Mouse (Mus musculus): ENCODE data around the gene Enthd1. TPM values are rescaled to one million over a fixed set of nuclear protein-coding genes. Genes with fewer than 3 reads are reported as not detected.

Gene Enthd1
- polyA plus RNA-seq, 1 experiment from 2014 or later: not detected

DNA sequence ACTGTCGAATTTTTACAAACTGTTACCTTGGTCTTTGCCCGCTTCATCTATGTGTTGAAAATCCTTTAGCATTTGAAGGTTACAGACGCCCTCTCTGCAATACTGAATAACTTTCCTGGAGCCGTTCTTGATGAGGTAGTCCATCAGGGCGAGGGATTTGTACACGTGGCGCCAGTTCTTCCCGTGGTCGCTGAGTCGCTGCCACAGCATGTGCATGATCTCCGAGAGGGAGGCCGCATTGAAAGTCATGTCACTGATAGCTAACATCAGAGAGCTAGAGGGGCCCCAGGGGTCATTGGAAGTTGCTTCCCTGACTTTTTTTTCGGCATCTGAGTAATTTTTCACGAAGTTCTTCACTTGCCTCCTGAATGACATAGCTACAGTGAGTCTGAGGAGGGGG, 5.0 kb downstream of the Enthd1 start:
- 78% methylated on average over 14 of the region's 14 CpGs for WGBS
- Histone ChIP-seq H3K27ac (ENCODE audit: low read depth, low read length) (no peak overlapping the region), H3K4me1 (replicated peaks; ENCODE audit: control insufficient read depth, insufficient read depth, low read length) (no peaks in the 10 kb centered on the region), H3K9me3 (ENCODE audit: control insufficient read depth, low read length) (no peaks in the 10 kb centered on the region), H3K36me3 (ENCODE audit: control insufficient read depth, insufficient read depth, low read length) (no peaks in the 10 kb centered on the region), H3K27me3 (ENCODE audit: control insufficient read depth, insufficient read depth, low read length) (no peaks in the 10 kb centered on the region), H3K4me3 (ENCODE audit: low read depth, low read length) (no peak overlapping the region), H3K9ac (ENCODE audit: low read length) (no peak overlapping the region), H3K4me2 (ENCODE audit: low read depth, low read length, severe bottlenecking) (no peak overlapping the region)
- ATAC-seq (replicated peaks; ENCODE audit: low FRiP score): no peak
- DNase-seq (ENCODE audit: low spot score): no peak

DNA sequence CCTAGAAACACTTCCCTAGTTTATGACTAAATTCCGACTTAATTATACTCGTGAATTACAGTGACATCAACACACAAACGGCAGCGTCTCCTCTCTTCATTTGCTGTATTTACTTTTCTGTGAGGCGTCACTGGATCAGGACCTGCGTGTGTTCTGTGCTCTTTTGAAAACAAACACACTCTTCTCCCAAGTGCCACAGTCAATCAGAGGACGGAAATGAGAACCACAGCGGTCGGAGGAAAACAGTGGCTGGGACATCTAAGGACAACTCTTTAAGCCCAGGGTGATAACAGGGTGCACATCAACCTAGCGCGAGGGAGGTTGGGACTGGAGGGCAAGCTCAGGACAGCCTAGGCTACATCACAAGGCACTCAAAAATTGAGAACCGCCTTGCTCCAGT, 5.4 kb downstream of the Enthd1 start:
- Histone ChIP-seq H3K9me3 (ENCODE audit: control insufficient read depth, low read length) (no peaks in the 10 kb centered on the region), H3K9ac (ENCODE audit: low read length) (no peak overlapping the region), H3K27ac (ENCODE audit: low read depth, low read length) (no peak overlapping the region), H3K36me3 (ENCODE audit: control insufficient read depth, insufficient read depth, low read length) (no peaks in the 10 kb centered on the region), H3K4me2 (ENCODE audit: low read depth, low read length, severe bottlenecking) (no peak overlapping the region), H3K27me3 (ENCODE audit: control insufficient read depth, insufficient read depth, low read length) (no peaks in the 10 kb centered on the region), H3K4me1 (replicated peaks; ENCODE audit: control insufficient read depth, insufficient read depth, low read length) (no peaks in the 10 kb centered on the region), H3K4me3 (ENCODE audit: low read depth, low read length) (no peak overlapping the region)
- DNase-seq (ENCODE audit: low spot score): no peak
- WGBS: 82% methylated on average over 12 of the region's 12 CpGs
- ATAC-seq (replicated peaks; ENCODE audit: low FRiP score): no peak

DNA sequence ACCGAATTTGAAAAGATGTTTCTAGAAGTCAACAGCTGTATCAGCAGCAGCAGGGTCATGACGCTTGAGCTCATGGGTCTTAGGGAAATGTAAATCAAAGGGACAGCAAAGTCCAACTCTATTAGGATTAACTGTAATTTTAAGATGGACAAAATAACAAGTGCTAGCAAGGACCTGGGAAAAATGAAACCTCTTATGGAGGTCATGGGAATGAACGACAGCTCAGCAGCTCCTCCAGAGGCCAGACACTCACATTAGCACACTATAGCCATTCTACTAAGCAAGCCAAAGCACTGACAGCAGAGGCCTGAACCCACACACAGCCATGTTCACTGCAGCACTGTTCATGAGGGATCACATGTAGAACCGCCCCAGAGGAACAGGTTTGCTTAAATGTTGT, 7.2 kb downstream of the Enthd1 start:
- no peak for ATAC-seq (replicated peaks; ENCODE audit: low FRiP score)
- H3K4me1 ChIP-seq (replicated peaks; ENCODE audit: control insufficient read depth, insufficient read depth, low read length): no peaks in the 10 kb centered on the region
- H3K27ac ChIP-seq (ENCODE audit: low read depth, low read length): no peak overlapping the region
- H3K9ac ChIP-seq (ENCODE audit: low read length): no peak overlapping the region
- no peak overlapping the region for H3K4me3 ChIP-seq (ENCODE audit: low read depth, low read length)
- no peaks in the 10 kb centered on the region for H3K27me3 ChIP-seq (ENCODE audit: control insufficient read depth, insufficient read depth, low read length)
- WGBS: 74% methylated on average over 4 of the region's 4 CpGs
- H3K36me3 ChIP-seq (ENCODE audit: control insufficient read depth, insufficient read depth, low read length): no peaks in the 10 kb centered on the region
- H3K4me2 ChIP-seq (ENCODE audit: low read depth, low read length, severe bottlenecking): no peak overlapping the region
- H3K9me3 ChIP-seq (ENCODE audit: control insufficient read depth, low read length): no peaks in the 10 kb centered on the region
- DNase-seq (ENCODE audit: low spot score): no peak

DNA sequence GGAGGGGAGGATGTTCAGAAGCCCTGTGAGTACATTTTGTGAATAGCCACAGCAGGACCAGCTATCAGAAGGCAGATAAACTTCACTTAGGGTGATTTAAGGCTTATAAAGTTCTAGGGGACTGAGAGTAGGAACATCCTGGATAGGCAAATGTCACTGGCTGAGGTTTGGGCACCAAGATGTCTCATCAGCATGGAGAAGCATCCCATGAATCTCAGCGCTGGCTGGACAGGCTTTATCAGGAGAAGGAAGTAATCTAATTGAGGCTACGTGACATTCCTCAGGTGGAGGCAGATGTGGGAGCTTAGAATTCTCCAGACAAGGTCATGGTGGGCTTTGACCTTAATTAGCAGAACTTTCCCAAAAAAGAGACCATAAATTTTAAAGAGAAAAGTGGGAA, 8.9 kb downstream of the Enthd1 start:
- WGBS: 78% methylated on average over 2 of the region's 2 CpGs
- Histone ChIP-seq H3K27me3 (ENCODE audit: control insufficient read depth, insufficient read depth, low read length) (no peaks in the 10 kb centered on the region), H3K9me3 (ENCODE audit: control insufficient read depth, low read length) (no peaks in the 10 kb centered on the region), H3K4me3 (ENCODE audit: low read depth, low read length) (no peak overlapping the region), H3K4me1 (replicated peaks; ENCODE audit: control insufficient read depth, insufficient read depth, low read length) (no peaks in the 10 kb centered on the region), H3K27ac (ENCODE audit: low read depth, low read length) (no peak overlapping the region), H3K9ac (ENCODE audit: low read length) (no peak overlapping the region), H3K4me2 (ENCODE audit: low read depth, low read length, severe bottlenecking) (no peak overlapping the region), H3K36me3 (ENCODE audit: control insufficient read depth, insufficient read depth, low read length) (no peaks in the 10 kb centered on the region)
- no peak for ATAC-seq (replicated peaks; ENCODE audit: low FRiP score)
- DNase-seq (ENCODE audit: low spot score): no peak

DNA sequence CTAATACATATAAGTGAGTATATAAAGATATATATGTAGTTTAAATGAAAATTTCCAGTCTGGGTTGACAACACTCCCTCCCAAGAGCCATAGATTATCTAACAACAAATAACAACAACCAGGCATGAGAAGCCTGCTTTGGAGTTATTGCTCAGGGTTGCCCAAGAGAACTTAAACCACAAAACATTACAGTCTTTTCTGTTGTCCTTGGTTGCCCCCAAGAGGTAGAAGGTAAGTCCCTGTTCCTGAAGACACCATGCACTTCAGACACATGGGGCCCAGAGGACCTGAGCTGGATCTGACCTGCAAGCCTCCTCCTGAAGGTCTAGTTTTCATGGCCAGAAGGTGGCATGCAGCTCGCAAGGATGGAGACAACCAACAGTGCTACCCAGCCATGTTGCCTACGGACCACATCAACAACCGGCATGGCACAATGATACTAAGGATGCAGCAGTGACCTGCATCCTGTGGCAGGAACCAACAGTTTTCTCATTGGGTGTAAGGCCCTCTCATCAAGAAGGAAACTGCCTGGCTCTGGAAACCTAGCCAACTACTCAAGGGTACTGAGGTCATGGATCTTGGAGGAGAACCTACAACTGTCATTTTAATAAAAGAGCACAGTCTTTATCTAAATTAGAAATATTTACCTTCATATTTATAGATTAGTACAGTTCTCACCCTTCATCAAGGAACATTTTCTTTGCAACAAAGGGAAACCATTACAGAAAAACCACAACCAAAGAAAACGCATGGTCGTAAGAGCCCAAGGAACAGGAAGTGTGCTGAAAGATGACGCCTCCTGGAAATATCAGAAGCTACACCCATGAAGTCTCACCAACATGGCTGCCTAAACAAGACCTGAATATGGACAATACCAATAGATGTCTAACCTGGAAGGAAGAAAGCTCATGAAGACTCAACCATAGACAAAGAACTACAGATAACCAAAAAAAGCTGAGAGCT, 9.8 kb downstream of the Enthd1 start:
- H3K9ac ChIP-seq (ENCODE audit: low read length): no peak overlapping the region
- no peaks in the 10 kb centered on the region for H3K27me3 ChIP-seq (ENCODE audit: control insufficient read depth, insufficient read depth, low read length)
- 90% methylated on average over 6 of the region's 6 CpGs for WGBS
- H3K9me3 ChIP-seq (ENCODE audit: control insufficient read depth, low read length): no peaks in the 10 kb centered on the region
- no peak overlapping the region for H3K27ac ChIP-seq (ENCODE audit: low read depth, low read length)
- ATAC-seq (replicated peaks; ENCODE audit: low FRiP score) (no peak), DNase-seq (ENCODE audit: low spot score) (no peak)
- no peaks in the 10 kb centered on the region for H3K4me1 ChIP-seq (replicated peaks; ENCODE audit: control insufficient read depth, insufficient read depth, low read length)
- no peaks in the 10 kb centered on the region for H3K36me3 ChIP-seq (ENCODE audit: control insufficient read depth, insufficient read depth, low read length)
- no peak overlapping the region for H3K4me2 ChIP-seq (ENCODE audit: low read depth, low read length, severe bottlenecking)
- H3K4me3 ChIP-seq (ENCODE audit: low read depth, low read length): no peak overlapping the region

DNA sequence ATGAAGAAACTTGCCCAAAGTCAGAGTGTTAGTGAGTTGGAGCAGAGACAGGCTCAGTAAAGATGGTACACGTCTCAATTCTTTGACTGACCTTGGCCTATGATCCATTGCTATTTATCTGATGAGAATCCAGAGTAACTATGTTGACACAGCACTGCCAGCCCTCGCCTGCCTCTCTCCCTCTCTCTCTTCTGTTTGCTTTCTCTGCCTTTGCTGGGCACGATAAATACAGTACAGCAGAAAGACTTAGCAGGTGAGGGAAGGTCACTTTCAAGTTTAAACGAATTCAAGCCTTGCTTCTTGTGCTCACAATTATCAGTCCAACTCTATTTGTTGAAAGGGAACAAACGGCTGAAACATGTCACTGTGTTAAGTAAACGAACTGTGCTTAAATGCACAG, 19.5 kb downstream of the Enthd1 start:
- Histone ChIP-seq H3K9me3 (ENCODE audit: control insufficient read depth, low read length) (no peaks in the 10 kb centered on the region), H3K4me2 (ENCODE audit: low read depth, low read length, severe bottlenecking) (no peak overlapping the region), H3K36me3 (ENCODE audit: control insufficient read depth, insufficient read depth, low read length) (no peaks in the 10 kb centered on the region), H3K4me3 (ENCODE audit: low read depth, low read length) (no peak overlapping the region), H3K27me3 (ENCODE audit: control insufficient read depth, insufficient read depth, low read length) (no peaks in the 10 kb centered on the region), H3K9ac (ENCODE audit: low read length) (no peak overlapping the region), H3K4me1 (replicated peaks; ENCODE audit: control insufficient read depth, insufficient read depth, low read length) (no peaks in the 10 kb centered on the region), H3K27ac (ENCODE audit: low read depth, low read length) (no peak overlapping the region)
- DNase-seq (ENCODE audit: low spot score) (no peak), ATAC-seq (replicated peaks; ENCODE audit: low FRiP score) (no peak)
- WGBS: 70% methylated on average over 6 of the region's 6 CpGs

DNA sequence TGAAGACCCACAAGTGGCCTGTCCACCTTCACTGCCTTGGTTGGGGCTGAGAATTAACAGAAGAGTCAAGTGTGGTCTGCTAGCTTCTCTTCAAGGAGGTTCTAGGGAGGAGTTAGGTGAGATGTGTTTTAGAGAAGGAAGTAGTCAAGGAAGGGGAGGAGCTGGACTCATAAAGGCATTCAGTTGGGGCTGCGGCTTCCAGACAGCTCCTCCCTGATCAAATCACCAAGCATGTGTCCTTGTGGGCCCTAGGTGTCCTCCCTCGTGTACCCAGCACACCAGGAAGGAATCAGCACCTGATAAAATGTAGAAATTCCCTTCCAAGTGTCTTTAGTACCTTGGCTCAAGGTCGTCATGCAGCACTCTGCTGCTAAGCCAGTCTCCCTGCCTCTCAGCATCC, 20.8 kb downstream of the Enthd1 start:
- H3K4me1 ChIP-seq (replicated peaks; ENCODE audit: control insufficient read depth, insufficient read depth, low read length): no peaks in the 10 kb centered on the region
- no peaks in the 10 kb centered on the region for H3K27me3 ChIP-seq (ENCODE audit: control insufficient read depth, insufficient read depth, low read length)
- H3K4me3 ChIP-seq (ENCODE audit: low read depth, low read length): no peak overlapping the region
- no peak overlapping the region for H3K9ac ChIP-seq (ENCODE audit: low read length)
- no peaks in the 10 kb centered on the region for H3K36me3 ChIP-seq (ENCODE audit: control insufficient read depth, insufficient read depth, low read length)
- H3K9me3 ChIP-seq (ENCODE audit: control insufficient read depth, low read length): no peaks in the 10 kb centered on the region
- ATAC-seq (replicated peaks; ENCODE audit: low FRiP score) (no peak), DNase-seq (ENCODE audit: low spot score) (no peak)
- no peak overlapping the region for H3K27ac ChIP-seq (ENCODE audit: low read depth, low read length)
- 64% methylated on average over 3 of the region's 3 CpGs for WGBS
- no peak overlapping the region for H3K4me2 ChIP-seq (ENCODE audit: low read depth, low read length, severe bottlenecking)

DNA sequence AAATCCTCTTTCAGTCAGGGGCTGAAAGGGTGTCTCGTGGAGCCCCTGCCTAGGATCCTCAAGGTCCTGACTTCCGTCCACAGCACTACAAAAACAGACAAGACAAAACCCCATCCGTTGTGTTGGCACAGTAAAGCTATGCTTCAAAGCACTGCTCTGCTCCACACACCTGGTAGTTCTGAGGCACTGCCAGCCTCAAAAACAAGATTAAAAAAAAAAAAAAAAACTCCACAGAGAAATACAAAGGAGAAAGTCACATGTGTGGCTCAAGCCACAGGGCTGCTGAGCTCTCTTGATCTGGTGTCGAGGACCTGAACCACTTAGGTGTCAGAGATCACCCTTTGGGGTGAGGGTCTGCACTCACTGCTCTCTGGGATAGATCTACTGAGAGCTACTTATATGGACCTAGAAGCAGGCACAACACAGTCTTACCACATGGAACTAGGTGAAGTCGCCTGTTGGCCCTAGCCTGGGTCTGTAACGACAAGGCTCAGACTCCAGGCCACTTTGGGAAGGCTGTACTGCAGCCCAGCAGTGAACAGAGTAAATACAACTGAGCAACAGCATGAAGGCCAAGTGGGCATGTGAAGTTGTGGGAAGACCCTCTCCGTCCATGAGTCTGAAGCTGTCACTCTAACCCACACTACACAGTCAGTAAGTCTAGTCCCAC, 26.1 kb downstream of the Enthd1 start:
- no peaks in the 10 kb centered on the region for H3K9me3 ChIP-seq (ENCODE audit: control insufficient read depth, low read length)
- H3K4me1 ChIP-seq (replicated peaks; ENCODE audit: control insufficient read depth, insufficient read depth, low read length): no peaks in the 10 kb centered on the region
- no peak for DNase-seq (ENCODE audit: low spot score)
- H3K27me3 ChIP-seq (ENCODE audit: control insufficient read depth, insufficient read depth, low read length): no peaks in the 10 kb centered on the region
- ATAC-seq (replicated peaks; ENCODE audit: low FRiP score): no peak
- H3K4me2 ChIP-seq (ENCODE audit: low read depth, low read length, severe bottlenecking): no peak overlapping the region
- WGBS: 79% methylated on average over 7 of the region's 7 CpGs
- no peaks in the 10 kb centered on the region for H3K36me3 ChIP-seq (ENCODE audit: control insufficient read depth, insufficient read depth, low read length)
- no peak overlapping the region for H3K27ac ChIP-seq (ENCODE audit: low read depth, low read length)
- no peak overlapping the region for H3K4me3 ChIP-seq (ENCODE audit: low read depth, low read length)
- no peak overlapping the region for H3K9ac ChIP-seq (ENCODE audit: low read length)

Data from forebrain, embryonic 11.5 days (tissue).